Mouse (Mus musculus) activated CD4-positive, CD25-positive, alpha-beta regulatory T cell (primary cell): ENCODE data around the gene Pex19. TPM values are rescaled to one million over a fixed set of nuclear protein-coding genes. Genes with fewer than 3 reads are reported as not detected.

Experiments
- polyA plus RNA-seq, 2 experiments: library from polyadenylated mRNA; unstranded; fragments of 100-300 nt; shearing (Covaris generic); gene quantifications; one replicate each; pipeline ENCODE4 v1.2.1; 2017

Gene Pex19
- polyA plus RNA-seq = 10 to 100 TPM; 58.1 to 61.7 TPM

GRCm38 (mm10) chr1:172126376-172127347 lies at the start of gene Pex19:
Pex19 (plus strand) TSS chr1:172126755.

GRCm38 (mm10) chr1:172082101-172082898 lies 44.3 kb upstream of the Pex19 start, which contains the start of the genes Copa and Ncstn:
Copa (plus strand) TSS chr1:172082529.
Ncstn (minus strand) TSS chr1:172082795.

GRCm38 (mm10) chr1:172147835-172148278 lies 21.3 kb downstream of the Pex19 start, which contains the start of gene Dcaf8:
Dcaf8 (plus strand) TSS chr1:172148084.

Other genes with a start within 250 kb of the Pex19 start
- gene Gm10521, start 231.1 kb upstream of the Pex19 start, polyA plus RNA-seq = under 1 TPM; 0.37 to 0.47 TPM
- gene Slamf6, start 209.2 kb upstream of the Pex19 start, polyA plus RNA-seq = 100 to 1,000 TPM; 564 to 674 TPM
- gene Vangl2, start 98.3 kb upstream of the Pex19 start, polyA plus RNA-seq = 1 to 10 TPM in 1 of 2 experiments, under 1 TPM in 1; 0.39 to 6.2 TPM
- not detected for gene Nhlh1, start 69.2 kb upstream of the Pex19 start, polyA plus RNA-seq
- 100 to 1,000 TPM; 141 to 203 TPM for gene Copa, start 44.2 kb upstream of the Pex19 start, polyA plus RNA-seq
- 100 to 1,000 TPM in 1 of 2 experiments, 10 to 100 TPM in 1; 99.5 to 121 TPM for gene Ncstn, start 44.0 kb upstream of the Pex19 start, polyA plus RNA-seq
- gene Dcaf8, start 21.3 kb downstream of the Pex19 start, polyA plus RNA-seq = 100 to 1,000 TPM; 103 to 111 TPM
- gene Pea15a, start 80.0 kb downstream of the Pex19 start, polyA plus RNA-seq = 10 to 100 TPM; 40.7 to 73.2 TPM
- gene Casq1, start 93.1 kb downstream of the Pex19 start, polyA plus RNA-seq = not detected
- gene Atp1a4, start 131.7 kb downstream of the Pex19 start, polyA plus RNA-seq = not detected
- 10 to 100 TPM; 15.4 to 31.1 TPM for gene Igsf8, start 134.9 kb downstream of the Pex19 start, polyA plus RNA-seq
- under 1 TPM; 0.17 to 0.42 TPM for gene Atp1a2, start 171.3 kb downstream of the Pex19 start, polyA plus RNA-seq
- not detected for gene Kcnj9, start 202.6 kb downstream of the Pex19 start, polyA plus RNA-seq
- gene Kcnj10, start 214.5 kb downstream of the Pex19 start, polyA plus RNA-seq = not detected
- 1 to 10 TPM; 6.4 to 6.8 TPM for gene Pigm, start 249.8 kb downstream of the Pex19 start, polyA plus RNA-seq